In genomic region chr16:22856773-22857172, GRCm38 (mm10) we compare ENCODE assay signal across 9 mouse cellular contexts. TPM values are rescaled to one million over a fixed set of nuclear protein-coding genes. Genes with fewer than 3 reads are reported as not detected.
DNase-seq lines count a peak whose midpoint lies in the region; ATAC-seq and TF ChIP-seq lines count a peak whose summit lies in the region.
"Had no signal": no experiment of that assay in that cellular context is flagged by ENCODE, and none has a peak within 500 bp of the region (broad histone marks: within the 10 kb centered on the region; RNA-seq: fewer than 3 reads in every experiment).

No protein-coding gene starts in this region.

- no peak for DNase-seq in layer of hippocampus, adult 2 months (ENCODE audit: low spot score in 2 of 2)
- DNase-seq in layer of hippocampus, adult 9-10 months (ENCODE audit: low spot score) = no peak
- DNase-seq in c-Kit-positive CD71-negative TER-119-negative erythroid progenitor cells, embryonic 14.5 days (ENCODE audit: low read depth) = peak; percentile 37
- DNase-seq in hindbrain, embryonic 14.5 days (ENCODE audit: low spot score) = no peak
- DNase-seq in urinary bladder, postnatal 36 days (ENCODE audit: low spot score in 2 of 2) = no peak
- no peak for DNase-seq in cerebellum, postnatal 10 days
- DNase-seq in gastrocnemius, adult 8-10 months (ENCODE audit: low spot score in 2 of 2) = no peak

- 0 out of 2 replicates have a peak, but pooled peaks cover 1% of the 10 kb centered on the region for H3K36me3 ChIP-seq in hindbrain, embryonic 14.5 days (replicated peaks; ENCODE audit: control insufficient read depth, insufficient read depth)
- H3K36me3 ChIP-seq in midbrain, embryonic 15.5 days (replicated peaks) = 0 out of 2 replicates have a peak, but pooled peaks cover 7% of the 10 kb centered on the region

- H3K4me1 ChIP-seq in hindbrain, embryonic 14.5 days (replicated peaks; ENCODE audit: control insufficient read depth, insufficient read depth, low read length) = peaks cover 14% of the 10 kb centered on the region
- peaks cover 19% of the 10 kb centered on the region for H3K4me1 ChIP-seq in midbrain, embryonic 15.5 days

- peak overlapping the region; percentile 56 for H3K9ac ChIP-seq in hindbrain, embryonic 14.5 days
- H3K9ac ChIP-seq in midbrain, embryonic 15.5 days = peak overlapping the region; percentile 37

- H3K27ac ChIP-seq in layer of hippocampus, adult 2 months = peak overlapping the region; percentile 81
- peak overlapping the region; percentile 56 for H3K27ac ChIP-seq in hindbrain, embryonic 14.5 days
- peak overlapping the region; percentile 67; the same call in 1 of the 2 replicates for H3K27ac ChIP-seq in midbrain, embryonic 15.5 days

- 19% methylated on average over 9 of the region's 9 CpGs for WGBS in hindbrain, embryonic 14.5 days
- 14% methylated on average over 9 of the region's 9 CpGs for WGBS in midbrain, embryonic 15.5 days

- H3K4me2 ChIP-seq in hindbrain, embryonic 14.5 days (replicated peaks) = peak overlapping the region; percentile 89
- H3K4me2 ChIP-seq in midbrain, embryonic 15.5 days = peak overlapping the region; percentile 81

- TF ChIP-seq CTCF in layer of hippocampus, adult 2 months (conservative IDR thresholded peaks at IDR 0.05) = no peak

- peak overlapping the region; percentile 98 for H3K4me3 ChIP-seq in layer of hippocampus, adult 2 months
- H3K4me3 ChIP-seq in hindbrain, embryonic 14.5 days (replicated peaks; ENCODE audit: low read length) = peak overlapping the region; percentile 98
- H3K4me3 ChIP-seq in midbrain, embryonic 15.5 days = peak overlapping the region; percentile 94

- no peak for ATAC-seq in hindbrain, embryonic 14.5 days (ENCODE audit: low FRiP score)
- ATAC-seq in midbrain, embryonic 15.5 days (replicated peaks) = no peak

- H3K27me3 ChIP-seq in hindbrain, embryonic 14.5 days (ENCODE audit: control insufficient read depth, insufficient read depth, low read length) = no peaks in the 10 kb centered on the region
- no peaks in the 10 kb centered on the region for H3K27me3 ChIP-seq in midbrain, embryonic 15.5 days (replicated peaks)

- H3K9me3 ChIP-seq in hindbrain, embryonic 14.5 days (ENCODE audit: control insufficient read depth, low read length) = no peaks in the 10 kb centered on the region
- H3K9me3 ChIP-seq in midbrain, embryonic 15.5 days = no peaks in the 10 kb centered on the region

RNA-seq across cellular contexts. Expression of gene Tbccd1, which starts 0.7 kb away (rescaled TPM):
- 10 to 100 TPM; 13.6 to 15.9 TPM for total RNA-seq in layer of hippocampus, adult 2 months (2021)
- 21.4 and 27.9 TPM in 2 replicates for polyA plus RNA-seq in hindbrain, embryonic 14.5 days (2014; fragmentation: Nextera tagmentation; extraction: Ambion mirVana)
- 19.9 and 22.8 TPM in 2 replicates for polyA plus RNA-seq in midbrain, embryonic 15.5 days (2015; fragmentation: Nextera tagmentation; extraction: Ambion mirVana)
- 1 to 10 TPM; 7.3 to 8.4 (median 7.9) TPM for total RNA-seq in gastrocnemius, adult 8-10 months (2022)

RNA-seq across cellular contexts. Expression of gene Dnajb11, which starts 0.9 kb away (rescaled TPM):
- total RNA-seq in layer of hippocampus, adult 2 months (2021) = 10 to 100 TPM; 61.1 to 62.5 TPM
- polyA plus RNA-seq in hindbrain, embryonic 14.5 days (2014; fragmentation: Nextera tagmentation; extraction: Ambion mirVana) = 96.5 and 109 TPM in 2 replicates
- 93.9 and 96.9 TPM in 2 replicates for polyA plus RNA-seq in midbrain, embryonic 15.5 days (2015; fragmentation: Nextera tagmentation; extraction: Ambion mirVana)
- 10 to 100 TPM; 35.9 to 41.6 (median 37.0) TPM for total RNA-seq in gastrocnemius, adult 8-10 months (2022)

RNA-seq across cellular contexts. Expression of gene Ahsg, which starts 34.3 kb away (rescaled TPM):
- total RNA-seq in layer of hippocampus, adult 2 months (2021) = not detected
- polyA plus RNA-seq in hindbrain, embryonic 14.5 days (2014; fragmentation: Nextera tagmentation; extraction: Ambion mirVana) = not detected in 2 replicates
- 2.7 TPM in 1 of 2 replicates, not detected in the other for polyA plus RNA-seq in midbrain, embryonic 15.5 days (2015; fragmentation: Nextera tagmentation; extraction: Ambion mirVana)
- total RNA-seq in gastrocnemius, adult 8-10 months (2022) = 1 to 10 TPM in 1 of 4 experiments, not detected in 3; 3.5 TPM

RNA-seq across cellular contexts. Expression of gene Crygs, which starts 45.4 kb away (rescaled TPM):
- total RNA-seq in layer of hippocampus, adult 2 months (2021) = not detected
- not detected in 2 replicates for polyA plus RNA-seq in hindbrain, embryonic 14.5 days (2014; fragmentation: Nextera tagmentation; extraction: Ambion mirVana)
- polyA plus RNA-seq in midbrain, embryonic 15.5 days (2015; fragmentation: Nextera tagmentation; extraction: Ambion mirVana) = not detected in 2 replicates
- total RNA-seq in gastrocnemius, adult 8-10 months (2022) = not detected
- polyA plus RNA-seq: brain, embryonic 14.5 days had no signal
